Mouse (Mus musculus) neural tube, embryonic 11.5 days (tissue): Measurements from ENCODE around the gene Tstd2. TPM values are rescaled to one million over a fixed set of nuclear protein-coding genes. Genes with fewer than 3 reads are reported as not detected.

Experiments
- ATAC-seq: fragments of 200-750 bp; cut with Nextera tagmentation; 2 replicates; pipeline ENCODE4 v1.8.0; 2017; ENCODE audit warnings: moderate number of reproducible peaks, mild to moderate bottlenecking, moderate TSS enrichment, moderate library complexity; ENCODE audit not compliant: insufficient read depth, low FRiP score, low TSS enrichment
- DNase-seq: peaks from one replicate; pipeline ENCODE4 v3.0.0-alpha.2; 2015; ENCODE audit warnings: low spot score
- H3K27ac ChIP-seq: fragments of 300-500 bp; sonication (generic); 2 replicates; pipeline ENCODE4 v1.5.1; 2014; ENCODE audit warnings: low read depth, mild to moderate bottlenecking, low read length
- H3K27me3 ChIP-seq: fragments of 300-500 bp; sonication (generic); 2 replicates; pipeline ENCODE4 v1.6.1; 2014; ENCODE audit warnings: mild to moderate bottlenecking, low read length, mixed read lengths; ENCODE audit not compliant: control insufficient read depth, insufficient read depth
- H3K36me3 ChIP-seq: fragments of 300-500 bp; sonication (generic); 2 replicates; pipeline ENCODE4 v1.6.1; 2014; ENCODE audit warnings: mild to moderate bottlenecking, low read length, moderate library complexity, mixed read lengths; ENCODE audit not compliant: control insufficient read depth, insufficient read depth
- H3K4me1 ChIP-seq: fragments of 300-500 bp; sonication (generic); 2 replicates; pipeline ENCODE4 v1.6.1; 2014; ENCODE audit warnings: low read length, mixed read lengths; ENCODE audit not compliant: control insufficient read depth, insufficient read depth
- H3K4me2 ChIP-seq: fragments of 300-500 bp; sonication (generic); 2 replicates; pipeline ENCODE4 v1.6.1; 2014; ENCODE audit warnings: low read depth, mild to moderate bottlenecking, moderate library complexity
- H3K4me3 ChIP-seq: fragments of 300-500 bp; sonication (generic); 2 replicates; pipeline ENCODE4 v1.5.1; 2014; ENCODE audit warnings: low read depth, low read length
- H3K9ac ChIP-seq: fragments of 300-500 bp; sonication (generic); 2 replicates; pipeline ENCODE4 v1.6.1; 2014; ENCODE audit warnings: mild to moderate bottlenecking, low read length
- H3K9me3 ChIP-seq: fragments of 300-500 bp; sonication (generic); 2 replicates; pipeline ENCODE4 v1.6.1; 2016; ENCODE audit warnings: low read length; ENCODE audit not compliant: control insufficient read depth
- WGBS: fragments of 180-500 bp; shearing (Covaris S2); extraction: QIAGEN DNeasy Blood & Tissue Kit; methylation state at CpG from one replicate; pipeline ENCODE4 v1.1.7; 2014; 5-methylcytosine and 5-hydroxymethylcytosine counted together
- polyA plus RNA-seq: library from polyadenylated mRNA; unstranded; fragments of >200 nt; fragmentation: Nextera tagmentation; extraction: Ambion mirVana; gene quantifications from 2 replicates; pipeline ENCODE4 v1.2.1, GENCODE M21; 2014

The Tstd2 gene
- polyA plus RNA-seq: 32.5 and 37.2 TPM in 2 replicates

- Histone ChIP-seq H3K4me1 (peaks cover 9% of the 10 kb centered on the region), H3K4me2 (peak within 1 kb of the TSS; percentile 59), H3K36me3 (peaks cover 3% of the 10 kb centered on the region; the same call in 1 of the 2 replicates), H3K27me3 (no peaks in the 10 kb centered on the region), H3K9me3 (no peaks in the 10 kb centered on the region), H3K4me3 (peak within 1 kb of the TSS; percentile 62), H3K27ac (peak within 1 kb of the TSS; percentile 94), H3K9ac (peak within 1 kb of the TSS; percentile 83)
- WGBS: under 1% methylated on average over 88 of the region's 90 CpGs
- ATAC-seq (peak; percentile 89), DNase-seq (peak; percentile 98)
Measured at GRCm38 (mm10) chr4:46138287-46139222, at the start of gene Tstd2, which contains the start of gene Ncbp1. TSS of gene Tstd2 (minus strand) at chr4:46138694. TSS of gene Ncbp1 (plus strand) at chr4:46138613.

GRCm38 (mm10) chr4:46186466-46186865 lies 48.0 kb upstream of the Tstd2 start:
- ATAC-seq (no peak), DNase-seq (no peak)
- H3K4me2 ChIP-seq: no peak overlapping the region
- H3K9ac ChIP-seq: no peak overlapping the region
- 82% methylated on average over 3 of the region's 3 CpGs for WGBS
- no peak overlapping the region for H3K4me3 ChIP-seq
- H3K4me1 ChIP-seq: no peaks in the 10 kb centered on the region
- H3K27me3 ChIP-seq: no peaks in the 10 kb centered on the region
- no peak overlapping the region for H3K27ac ChIP-seq
- peaks cover 4% of the 10 kb centered on the region; the same call in 1 of the 2 replicates for H3K36me3 ChIP-seq
- H3K9me3 ChIP-seq: no peaks in the 10 kb centered on the region

GRCm38 (mm10) chr4:46185890-46186289 lies 47.4 kb upstream of the Tstd2 start:
- Histone ChIP-seq H3K27ac (no peak overlapping the region), H3K27me3 (no peaks in the 10 kb centered on the region), H3K36me3 (peaks cover 4% of the 10 kb centered on the region; the same call in 1 of the 2 replicates), H3K9ac (no peak overlapping the region), H3K4me2 (no peak overlapping the region), H3K9me3 (no peaks in the 10 kb centered on the region), H3K4me3 (no peak overlapping the region), H3K4me1 (no peaks in the 10 kb centered on the region)
- ATAC-seq (no peak), DNase-seq (no peak)
- WGBS: 82% methylated on average over 9 of the region's 9 CpGs

GRCm38 (mm10) chr4:46185423-46185822 lies 46.9 kb upstream of the Tstd2 start:
- Histone ChIP-seq H3K27ac (no peak overlapping the region), H3K9me3 (no peaks in the 10 kb centered on the region), H3K36me3 (peaks cover 4% of the 10 kb centered on the region; the same call in 1 of the 2 replicates), H3K4me1 (no peaks in the 10 kb centered on the region), H3K4me3 (no peak overlapping the region), H3K9ac (no peak overlapping the region), H3K27me3 (no peaks in the 10 kb centered on the region), H3K4me2 (no peak overlapping the region)
- 80% methylated on average over 8 of the region's 8 CpGs for WGBS
- no peak for DNase-seq
- ATAC-seq: no peak

GRCm38 (mm10) chr4:46182181-46182580 lies 43.7 kb upstream of the Tstd2 start:
- H3K9me3 ChIP-seq: no peaks in the 10 kb centered on the region
- no peak overlapping the region for H3K27ac ChIP-seq
- WGBS: 81% methylated on average over 7 of the region's 7 CpGs
- no peak overlapping the region for H3K4me2 ChIP-seq
- H3K4me1 ChIP-seq: no peaks in the 10 kb centered on the region
- peaks cover 8% of the 10 kb centered on the region for H3K36me3 ChIP-seq
- H3K4me3 ChIP-seq: no peak overlapping the region
- ATAC-seq: no peak
- H3K27me3 ChIP-seq: no peaks in the 10 kb centered on the region
- no peak for DNase-seq
- no peak overlapping the region for H3K9ac ChIP-seq

- no peak overlapping the region for H3K4me2 ChIP-seq
- no peak overlapping the region for H3K4me3 ChIP-seq
- no peaks in the 10 kb centered on the region for H3K27me3 ChIP-seq
- no peaks in the 10 kb centered on the region for H3K9me3 ChIP-seq
- 43% methylated on average over 6 of the region's 6 CpGs for WGBS
- no peak overlapping the region for H3K9ac ChIP-seq
- no peak for ATAC-seq
- no peak overlapping the region for H3K27ac ChIP-seq
- H3K4me1 ChIP-seq: no peaks in the 10 kb centered on the region
- no peak for DNase-seq
- peaks cover 8% of the 10 kb centered on the region for H3K36me3 ChIP-seq
Measured at GRCm38 (mm10) chr4:46181168-46181567, 42.7 kb upstream of the Tstd2 start.

GRCm38 (mm10) chr4:46177496-46177895 lies 39.0 kb upstream of the Tstd2 start:
- Histone ChIP-seq H3K9me3 (no peaks in the 10 kb centered on the region), H3K27ac (no peak overlapping the region), H3K9ac (no peak overlapping the region), H3K4me1 (no peaks in the 10 kb centered on the region), H3K4me3 (no peak overlapping the region), H3K4me2 (no peak overlapping the region), H3K27me3 (no peaks in the 10 kb centered on the region), H3K36me3 (peaks cover 21% of the 10 kb centered on the region)
- WGBS: 88% methylated on average over 7 of the region's 7 CpGs
- ATAC-seq (no peak), DNase-seq (no peak)

GRCm38 (mm10) chr4:46177018-46177417 lies 38.5 kb upstream of the Tstd2 start:
- DNase-seq: no peak
- 86% methylated on average over 5 of the region's 5 CpGs for WGBS
- H3K27me3 ChIP-seq: no peaks in the 10 kb centered on the region
- no peaks in the 10 kb centered on the region for H3K4me1 ChIP-seq
- H3K27ac ChIP-seq: no peak overlapping the region
- peaks cover 21% of the 10 kb centered on the region for H3K36me3 ChIP-seq
- ATAC-seq: no peak
- H3K9me3 ChIP-seq: no peaks in the 10 kb centered on the region
- no peak overlapping the region for H3K9ac ChIP-seq
- no peak overlapping the region for H3K4me3 ChIP-seq
- no peak overlapping the region for H3K4me2 ChIP-seq

GRCm38 (mm10) chr4:46176313-46176712 lies 37.8 kb upstream of the Tstd2 start:
- Histone ChIP-seq H3K4me1 (no peaks in the 10 kb centered on the region), H3K9me3 (no peaks in the 10 kb centered on the region), H3K27me3 (no peaks in the 10 kb centered on the region), H3K36me3 (peaks cover 21% of the 10 kb centered on the region), H3K4me3 (no peak overlapping the region), H3K27ac (no peak overlapping the region), H3K4me2 (no peak overlapping the region), H3K9ac (no peak overlapping the region)
- 81% methylated on average over 4 of the region's 4 CpGs for WGBS
- no peak for DNase-seq
- ATAC-seq: no peak
